Mouse (Mus musculus) heart, postnatal 14 days (tissue): ENCODE measurements at regions not wholly inside any gene's neighbourhood (a gene's known extent, or its start where the extent isn't known, plus 50 kb on each side); places are given as distances from the start of the nearest gene placed in this dataset.

Source experiments
- DNase-seq, 2 experiments: peaks; one replicate each; pipeline ENCODE4 v3.0.0; 2021 to 2022
- intact Hi-C: fragments of 180-260 bp; cut with DNase I; formaldehyde crosslinking; loops from one replicate; pipeline ENCODE4 v1.15.1; 2025

DNA sequence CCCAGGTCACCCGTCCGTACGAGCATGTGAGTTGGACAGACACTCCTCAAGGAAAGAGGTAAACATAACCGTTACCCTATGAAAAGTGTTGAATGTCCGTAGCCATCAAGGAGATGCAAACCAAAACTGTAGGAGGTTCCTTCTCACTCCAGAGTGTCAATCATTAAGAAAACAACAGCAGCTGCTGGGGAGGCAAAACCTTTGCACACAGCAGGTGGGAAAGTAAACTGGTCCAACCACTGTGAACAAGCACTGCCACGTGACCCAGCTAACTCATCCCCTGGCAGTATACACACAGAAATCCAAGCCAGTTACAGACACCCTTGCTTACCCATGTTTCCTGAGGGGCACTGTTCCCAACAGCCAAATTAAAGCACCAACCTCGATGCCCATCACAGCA, 54.7 kb upstream of the Irx5 start:
- intact Hi-C loops, result no loop called here
- DNase-seq, result no peak

DNA sequence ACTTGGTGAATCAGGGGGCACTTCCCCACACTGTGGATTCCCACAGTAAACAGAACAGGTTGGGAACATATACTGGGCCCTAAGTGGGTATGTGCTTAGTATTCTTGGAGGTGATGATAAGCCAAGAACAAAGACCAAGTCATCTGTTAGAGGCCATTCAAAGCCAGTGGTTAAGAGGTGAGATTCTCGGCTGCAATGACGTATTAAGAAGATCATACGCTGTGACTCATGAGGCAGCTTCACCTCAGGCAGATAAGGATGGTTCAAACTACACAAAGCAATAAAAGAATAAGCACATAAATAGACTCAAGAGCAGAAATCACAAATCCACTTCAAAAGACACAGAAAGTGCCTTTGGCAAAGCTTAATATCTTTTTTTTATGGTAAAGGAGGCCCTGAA, 56.4 kb upstream of the Irx5 start:
- intact Hi-C loops, result no loop called here
- no peak for DNase-seq

DNA sequence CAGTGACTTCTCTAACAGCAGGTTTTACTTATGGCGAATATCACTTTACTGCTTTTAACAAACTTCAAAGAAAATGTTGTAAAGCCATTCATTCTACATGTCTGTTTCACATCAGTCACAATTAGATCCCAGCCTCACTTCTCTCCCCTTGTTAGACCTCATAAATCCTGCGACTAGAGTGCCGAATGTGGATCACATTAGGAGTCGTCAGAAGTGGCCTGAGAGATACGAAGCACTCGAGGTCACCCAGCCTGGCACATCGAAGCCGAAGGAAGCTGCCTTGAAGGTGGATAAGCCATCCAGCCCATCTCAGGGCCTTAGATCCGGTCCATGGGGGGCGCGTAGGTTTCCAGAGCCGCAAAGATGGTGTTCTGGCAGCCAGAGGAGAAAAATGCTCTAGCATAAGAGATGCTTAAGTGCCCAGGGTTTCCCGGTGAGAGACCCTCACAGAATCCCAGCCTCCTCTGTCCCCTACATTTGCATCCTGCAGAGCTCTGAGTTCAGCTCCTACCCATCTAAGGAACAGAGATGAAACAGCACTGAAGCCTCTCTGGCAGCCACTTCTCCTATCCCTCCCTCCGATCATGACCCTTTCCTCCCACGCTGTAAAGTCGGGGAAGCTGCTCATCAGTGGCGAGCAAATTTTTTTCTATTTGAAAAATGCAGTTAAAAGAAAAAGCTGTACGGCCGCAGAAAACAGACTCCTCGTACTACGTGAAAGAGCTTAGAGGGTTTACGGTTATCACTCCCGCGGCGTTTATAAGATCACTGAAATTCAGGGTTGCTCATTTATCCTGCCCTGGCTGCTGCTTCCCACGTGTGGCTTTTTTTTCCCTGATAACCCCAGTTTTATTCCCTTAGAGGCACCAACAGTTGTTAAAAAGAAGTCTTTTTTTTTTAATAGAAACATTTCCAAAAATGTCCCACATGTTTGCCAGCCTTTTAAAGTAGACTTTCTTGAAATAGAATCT, 70.3 kb upstream of the Irx5 start:
- intact Hi-C loops, result no loop called here
- DNase-seq, result no peak

DNA sequence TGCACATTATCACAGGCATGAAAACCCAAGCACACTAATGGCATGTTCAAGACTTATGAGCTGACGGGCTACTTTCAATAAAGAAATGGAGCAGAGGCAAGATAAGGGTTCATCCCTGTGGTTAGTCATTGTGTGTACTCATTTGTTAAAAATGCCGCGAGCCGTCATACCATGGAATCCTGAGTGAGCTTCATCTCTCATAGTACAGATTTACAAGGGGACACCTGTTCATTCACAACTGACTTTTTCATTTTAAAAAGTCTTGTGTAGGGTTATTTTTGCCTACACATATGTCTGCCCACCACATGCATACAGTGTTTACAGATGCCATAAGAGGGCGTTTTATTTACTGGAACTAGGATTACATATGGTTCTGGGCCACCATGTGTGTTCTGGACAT, 81.7 kb upstream of the Irx5 start:
- intact Hi-C loops, result no loop called here
- DNase-seq, result no peak

DNA sequence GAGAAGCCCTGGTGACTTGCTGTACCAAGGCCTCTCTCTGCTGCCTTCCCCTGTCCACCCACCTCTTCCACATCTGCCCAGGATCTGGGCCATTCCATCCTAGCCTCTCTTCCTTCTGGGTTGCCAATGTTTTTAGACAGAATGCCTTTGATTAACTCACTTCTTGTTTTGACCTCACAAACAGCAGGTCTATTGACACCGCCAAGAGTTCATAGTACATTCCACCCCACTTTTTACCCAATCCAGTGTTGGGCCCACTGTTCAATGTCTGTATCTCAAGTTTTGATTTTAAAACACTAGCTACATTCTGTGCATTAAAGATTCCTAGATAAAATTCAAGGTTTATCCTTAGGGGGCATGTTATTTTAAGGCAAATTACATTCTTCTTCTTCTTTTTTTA, 84.7 kb upstream of the Irx5 start:
- DNase-seq, result no peak

DNA sequence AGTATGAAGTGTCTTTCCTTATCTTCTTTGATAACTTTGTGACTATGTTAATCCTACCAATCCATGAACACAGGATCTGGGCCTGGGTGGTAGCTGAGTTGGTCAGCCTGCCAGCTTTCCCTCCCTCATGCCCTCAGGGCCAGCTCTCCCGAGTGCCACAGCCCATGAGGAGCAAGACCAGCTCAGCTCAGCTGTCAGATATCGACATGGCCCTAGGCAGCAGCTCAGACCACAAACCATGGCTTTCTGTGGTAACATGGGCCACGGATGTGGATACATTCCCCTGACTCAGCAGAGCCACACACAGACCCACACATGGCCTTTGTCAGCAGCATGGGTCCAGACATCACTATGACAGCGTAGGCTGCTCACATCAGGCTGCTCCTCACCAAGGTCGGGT, 85.4 kb upstream of the Irx5 start:
- intact Hi-C loops, result no loop called here
- DNase-seq, result no peak

More for the DNA sequence above, 84.7 kb upstream of the Irx5 start:
- intact Hi-C loops, result no loop called here

DNA sequence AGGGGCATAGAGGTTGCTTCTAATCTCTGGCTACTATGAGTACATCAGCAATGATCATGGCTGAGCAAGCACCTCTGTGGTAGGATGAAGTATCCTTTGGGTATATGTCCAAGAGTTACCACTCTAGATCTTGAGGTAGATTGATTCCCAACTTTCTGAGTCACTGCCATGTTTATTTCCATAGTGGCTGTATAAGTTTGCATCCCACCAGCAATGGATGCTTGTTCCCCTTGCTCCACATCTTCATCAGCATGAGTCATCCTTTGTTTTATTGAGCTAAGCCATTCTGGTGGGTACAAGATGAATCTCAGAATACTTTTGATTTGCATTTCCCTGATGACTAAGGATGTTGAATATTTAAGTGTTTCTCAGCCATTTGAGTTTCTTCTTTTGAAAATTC, 86.8 kb upstream of the Irx5 start:
- intact Hi-C loops, result no loop called here

DNA sequence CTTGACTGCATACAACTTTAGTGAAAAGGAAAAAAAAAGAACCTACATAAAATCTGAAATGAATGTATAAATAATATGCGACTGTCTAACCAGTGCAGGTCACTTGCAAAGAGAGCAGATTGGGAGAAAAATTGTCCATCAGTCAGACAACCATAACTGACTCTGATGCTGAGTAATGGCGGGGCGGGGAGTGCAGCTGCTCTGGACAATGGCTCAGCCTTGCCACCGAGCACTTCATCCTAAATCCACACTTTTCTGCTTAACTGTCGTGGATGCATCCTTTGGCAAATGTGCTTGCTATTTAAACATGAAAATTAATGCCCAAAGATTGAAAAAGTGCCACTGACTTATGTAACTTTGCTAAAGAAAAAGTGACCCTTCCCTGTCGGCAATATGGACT, 90.0 kb upstream of the Irx5 start:
- intact Hi-C loops, result no loop called here
- DNase-seq, result no peak

More for the DNA sequence above, 86.8 kb upstream of the Irx5 start:
- no peak for DNase-seq

DNA sequence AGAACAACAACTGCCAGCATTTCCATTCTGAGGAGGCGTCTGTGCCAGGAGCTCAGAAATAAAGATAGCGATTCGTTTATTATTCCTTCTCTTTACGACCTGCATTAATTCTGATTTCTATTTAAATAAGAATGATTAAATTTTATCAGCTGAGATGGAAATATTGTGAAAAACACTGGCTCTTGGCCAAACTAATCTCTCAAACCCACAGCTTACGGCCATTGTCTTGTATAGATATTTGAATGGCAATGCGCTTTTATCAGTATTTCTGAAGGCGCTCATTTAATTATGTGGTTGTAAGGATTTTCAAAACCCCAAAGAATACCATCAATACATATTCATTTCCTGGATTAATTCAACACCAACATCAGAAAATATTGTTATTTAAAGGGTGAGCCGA, 97.4 kb upstream of the Irx5 start:
- intact Hi-C loops, result no loop called here
- no peak for DNase-seq

DNA sequence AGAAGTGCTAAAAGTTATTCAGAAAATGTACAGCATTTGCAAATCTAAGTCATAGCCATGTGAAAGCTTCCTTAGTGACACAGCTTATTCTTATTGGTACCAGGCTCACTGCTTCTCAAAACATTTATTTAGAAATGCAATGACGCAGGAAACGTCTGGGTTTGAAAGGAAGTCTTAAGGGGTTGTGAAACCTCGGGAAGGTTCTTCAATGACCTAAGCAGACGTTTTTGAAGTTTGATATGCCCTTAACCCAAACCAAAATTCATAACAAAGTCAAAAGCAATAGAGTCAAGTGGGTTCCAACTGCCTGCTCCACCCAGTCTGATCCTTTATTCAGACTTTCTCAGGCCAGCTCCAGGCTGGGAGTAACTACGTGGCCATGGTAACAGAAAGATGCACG, 99.2 kb upstream of the Irx5 start:
- intact Hi-C loops, result no loop called here
- DNase-seq, result no peak

DNA sequence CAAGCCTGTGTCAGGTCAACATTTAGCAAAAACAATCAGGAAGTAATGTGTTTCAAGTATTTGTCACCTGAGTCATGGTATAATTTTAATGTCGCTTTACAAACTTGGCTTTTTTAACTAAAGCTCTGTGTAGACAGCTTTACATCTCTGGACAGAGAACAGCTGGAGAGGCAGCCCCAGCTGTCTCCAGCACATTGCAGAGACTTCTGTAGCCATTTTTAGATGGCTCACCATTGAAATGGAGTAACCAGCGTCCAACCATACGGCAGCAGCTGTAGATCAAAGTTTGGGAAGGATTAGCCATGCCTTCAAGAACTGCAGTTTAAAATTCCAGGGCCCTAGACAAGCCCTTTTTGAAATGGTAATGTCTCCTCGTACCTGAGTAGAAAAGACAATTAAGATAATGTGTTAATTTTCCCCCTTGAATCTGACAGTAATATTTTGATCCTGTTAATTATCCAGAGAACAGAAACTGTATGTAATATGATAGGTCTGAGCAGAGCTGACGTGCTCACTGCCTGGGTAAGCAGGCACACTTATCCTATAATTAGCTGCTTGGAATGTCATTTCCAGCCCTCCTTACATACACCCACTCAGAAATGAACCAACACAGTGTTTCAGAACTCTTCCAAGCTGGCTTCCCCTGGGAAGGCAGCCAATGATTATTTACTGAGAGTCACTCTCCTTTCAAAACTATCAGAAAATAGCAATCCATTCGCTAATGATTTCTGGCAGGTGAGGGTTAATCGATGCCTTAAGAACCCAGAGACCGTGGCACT, 104.6 kb upstream of the Irx5 start:
- no peak for DNase-seq
- intact Hi-C loops, result no loop called here

DNA sequence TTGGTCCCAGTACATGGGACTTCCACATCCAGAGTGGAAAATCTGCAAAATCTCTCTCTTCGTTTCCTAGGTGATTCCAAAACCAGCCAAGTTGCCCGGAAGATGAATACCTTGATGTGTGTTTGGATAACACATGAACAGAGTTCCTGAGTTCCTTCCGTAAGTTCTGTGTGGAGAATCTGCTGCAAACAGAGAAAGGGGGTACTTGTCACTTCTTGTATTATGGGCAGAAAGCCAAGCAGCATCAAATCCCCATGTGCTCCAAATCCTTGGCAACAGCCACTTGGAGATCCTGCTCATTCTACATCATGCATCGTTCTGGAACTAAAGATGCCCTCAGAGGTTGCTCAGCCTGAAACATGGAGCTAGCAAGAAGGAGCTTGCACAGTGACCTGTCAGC, 111.1 kb upstream of the Irx5 start:
- intact Hi-C loops, result no loop called here
- DNase-seq, result no peak

DNA sequence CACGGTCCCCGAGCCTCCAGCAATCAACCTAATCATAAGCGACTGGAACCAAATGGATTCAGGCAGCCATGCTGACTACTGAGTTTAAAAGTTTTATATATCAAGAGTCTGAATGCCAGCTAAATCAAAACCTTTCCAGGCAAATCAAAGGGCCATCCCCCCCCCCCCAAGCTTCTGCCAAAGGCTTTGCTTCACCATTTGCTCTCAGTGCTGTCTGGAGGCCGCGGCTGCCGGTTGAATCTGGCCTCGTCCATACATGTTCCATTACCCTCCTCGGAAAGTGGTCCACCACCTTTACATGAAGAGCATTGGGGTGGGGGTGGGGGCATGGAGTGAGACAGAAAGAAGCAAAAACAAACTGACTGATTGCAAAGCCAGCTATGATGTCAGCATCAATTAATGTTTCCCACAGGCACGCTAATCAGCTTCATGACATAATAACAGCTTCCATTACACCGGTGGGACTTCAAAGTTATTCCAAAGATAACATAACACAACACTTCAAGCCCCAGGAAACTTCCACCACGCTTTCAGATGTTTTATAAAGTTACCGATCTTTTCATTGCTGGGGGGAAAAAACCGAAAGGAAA, 116.6 kb upstream of the Irx5 start:
- DNase-seq, result no peak
- intact Hi-C loops, result no loop called here

DNA sequence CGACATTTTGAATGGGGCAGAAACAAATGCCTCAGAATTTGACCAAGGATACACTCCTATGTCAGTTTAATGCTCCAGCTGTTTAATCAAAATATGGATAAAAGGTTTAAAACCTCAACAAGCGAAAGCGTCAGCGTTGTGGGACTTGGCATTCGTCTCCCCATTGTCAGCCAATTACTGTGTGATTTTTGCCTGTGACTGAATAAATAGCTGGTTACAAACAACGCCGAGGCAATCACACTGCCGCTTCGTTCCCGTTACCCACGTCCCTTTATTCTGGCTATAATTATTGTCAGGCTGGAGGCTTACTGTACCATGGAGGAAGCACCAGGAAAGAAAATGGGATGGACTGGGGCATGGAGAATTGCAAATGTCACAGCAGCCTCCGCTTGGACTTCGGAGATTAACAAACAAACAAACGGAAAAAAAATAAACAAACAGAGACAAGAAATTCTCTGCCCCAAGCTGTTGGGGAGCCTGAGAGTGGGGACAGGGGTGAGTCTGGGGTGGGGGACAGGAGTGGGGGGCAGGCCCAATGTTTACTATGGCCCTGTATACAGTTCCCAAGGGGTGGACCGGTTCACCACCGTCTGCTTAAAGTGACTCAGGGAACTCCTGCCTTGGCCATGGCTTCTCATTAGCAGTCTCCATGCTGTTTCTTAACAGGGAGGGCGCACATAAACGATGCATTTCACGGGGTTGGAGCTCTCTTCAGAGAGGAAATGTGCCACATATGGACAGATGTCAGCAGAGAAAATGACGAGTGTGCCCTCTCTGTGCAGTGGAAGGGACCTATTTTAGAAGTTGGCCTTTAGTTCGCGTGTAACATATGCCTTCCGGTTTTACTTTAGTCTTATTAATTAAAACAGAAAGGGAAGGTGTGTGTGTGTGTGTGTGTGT, 125.8 kb upstream of the Irx5 start:
- intact Hi-C loops, result no loop called here
- no peak for DNase-seq

DNA sequence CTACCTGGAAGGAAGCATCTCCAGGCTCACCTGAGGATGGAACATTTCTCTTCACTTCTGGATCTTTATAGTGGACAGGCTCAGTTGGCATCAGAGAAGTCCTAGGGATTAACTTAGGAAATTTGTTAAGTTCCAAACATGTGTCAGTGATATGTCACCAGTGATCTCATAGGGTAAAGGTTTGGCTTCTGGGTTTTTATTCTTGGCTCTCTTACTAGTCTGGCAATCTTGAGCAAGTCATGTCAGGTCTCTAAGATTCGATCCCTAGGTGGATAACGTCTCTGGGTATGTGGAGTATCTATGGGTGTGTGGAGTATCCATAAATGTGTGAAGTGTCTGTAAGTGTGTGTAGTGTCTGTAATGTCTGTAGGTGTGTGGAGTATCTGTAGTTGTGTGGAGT, 127.9 kb upstream of the Irx5 start:
- no peak for DNase-seq
- intact Hi-C loops, result no loop called here

DNA sequence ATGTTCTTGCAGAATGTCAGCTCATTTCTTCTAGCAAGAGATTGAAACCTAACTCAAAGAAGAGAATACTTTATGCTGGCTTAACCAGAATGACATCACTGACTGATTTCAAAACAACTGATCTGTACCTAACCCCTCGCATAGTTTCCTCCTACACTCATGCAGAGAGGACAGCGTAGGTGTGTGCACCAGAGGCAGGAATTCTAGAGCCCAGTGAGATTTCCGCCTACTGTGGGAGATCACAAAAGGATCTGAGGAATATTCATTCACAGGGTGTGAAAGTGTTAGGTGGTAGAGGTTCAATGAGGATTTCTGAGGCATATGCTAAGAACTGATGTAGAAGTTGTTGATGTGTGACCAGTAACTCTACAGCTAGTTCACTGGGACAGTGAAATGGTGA, 132.5 kb upstream of the Irx5 start:
- no peak for DNase-seq
- intact Hi-C loops, result no loop called here

DNA sequence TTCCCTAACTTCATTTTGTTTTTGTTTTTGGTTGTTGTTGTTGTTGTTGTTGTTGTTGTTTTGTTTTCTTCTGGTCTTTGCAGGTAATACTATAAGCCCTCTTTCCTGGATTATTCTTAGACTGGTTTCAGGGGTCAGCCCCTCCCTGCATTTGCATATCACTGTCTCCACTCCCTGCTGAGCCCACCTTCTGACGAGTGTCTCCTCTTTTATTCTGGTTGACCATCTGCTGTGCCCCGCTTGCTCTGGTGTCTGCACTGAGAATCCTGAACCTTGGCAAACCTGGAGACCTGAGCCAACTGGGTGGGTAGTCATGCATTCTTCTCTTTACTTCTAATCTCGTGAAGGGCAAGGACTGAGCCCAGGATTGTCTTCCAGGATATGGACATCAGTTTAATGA, 134.4 kb upstream of the Irx5 start:
- no peak for DNase-seq
- intact Hi-C loops, result no loop called here

DNA sequence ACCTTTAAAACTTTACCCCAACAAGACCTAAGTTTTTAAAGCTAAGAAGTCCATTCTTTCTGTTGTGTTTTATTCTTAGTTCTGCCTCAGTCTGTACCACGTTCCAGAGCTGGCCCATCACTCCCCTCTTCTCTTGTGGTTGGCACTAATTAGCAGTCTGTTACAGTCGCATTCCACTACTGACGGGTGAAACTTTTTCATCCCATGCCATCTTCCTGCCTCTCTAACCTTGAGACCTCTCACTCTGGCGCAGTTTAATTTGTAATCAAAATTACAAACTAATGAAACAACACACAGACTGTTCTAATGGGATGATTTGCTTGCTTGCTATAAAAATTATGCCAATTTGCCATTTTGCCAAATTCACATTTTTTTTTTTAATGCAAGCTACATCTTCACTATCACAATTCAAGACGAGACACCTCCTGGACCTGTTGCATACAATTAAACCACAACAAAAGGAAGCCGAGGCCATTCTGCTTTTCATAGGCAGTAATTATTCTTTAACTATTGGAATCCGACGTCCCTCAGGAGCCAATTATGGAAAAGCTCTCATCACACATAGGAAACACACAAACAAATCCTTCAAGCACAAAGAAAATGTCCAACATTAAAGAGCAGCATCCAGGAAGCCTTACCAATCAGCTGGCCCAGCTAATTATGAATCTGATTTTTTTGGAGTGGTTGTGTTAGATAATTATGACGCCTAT, 138.1 kb upstream of the Irx5 start:
- intact Hi-C loops, result no loop called here
- no peak for DNase-seq

DNA sequence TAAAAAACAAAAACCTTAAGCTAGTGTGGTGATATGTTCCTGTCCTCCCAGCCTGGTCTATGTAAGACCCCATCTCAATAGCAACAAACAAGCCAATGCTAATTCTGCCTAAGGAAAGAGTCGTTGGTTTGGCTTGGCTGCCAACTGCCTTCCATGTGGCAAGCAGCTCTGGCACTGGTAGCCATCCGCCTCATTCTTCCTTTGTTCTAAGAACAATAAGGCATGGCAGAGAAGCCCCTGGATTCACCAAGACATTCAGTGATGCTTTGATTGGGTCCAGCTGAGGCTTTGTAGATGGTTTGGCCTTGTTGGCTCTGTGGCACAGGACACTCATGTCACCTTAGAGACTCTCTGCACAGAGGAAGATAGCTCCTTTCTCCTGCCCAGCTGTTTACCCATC, 139.9 kb upstream of the Irx5 start:
- intact Hi-C loops, result no loop called here
- no peak for DNase-seq

DNA sequence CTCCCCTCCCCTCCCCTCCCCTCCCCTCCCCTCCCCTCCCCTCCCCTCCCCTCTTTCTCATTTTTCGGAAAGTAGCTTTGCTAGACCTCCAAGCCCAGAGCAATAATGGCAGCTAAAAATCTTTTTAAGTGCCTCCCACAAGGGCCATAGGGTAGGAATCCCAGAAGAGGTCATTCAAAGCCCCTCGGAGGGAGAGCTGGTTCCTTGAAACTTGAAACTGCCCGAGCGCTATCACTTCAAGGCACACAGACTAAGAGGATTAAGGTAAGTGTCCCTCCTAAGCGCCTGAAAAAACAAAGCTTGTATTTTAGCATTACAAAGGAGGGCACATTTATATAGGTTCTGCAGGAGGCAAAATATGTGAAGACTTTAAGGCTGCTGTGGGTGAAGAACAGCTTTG, 141.2 kb upstream of the Irx5 start:
- DNase-seq, result no peak
- intact Hi-C loops, result no loop called here
